Mouse (Mus musculus): ENCODE data around the gene Surf4. TPM values are rescaled to one million over a fixed set of nuclear protein-coding genes. Genes with fewer than 3 reads are reported as not detected.

Surf4 gene
- polyA plus RNA-seq (2016; fragmentation: Nextera tagmentation; extraction: Ambion mirVana): 156 and 159 TPM in 2 replicates

DNA sequence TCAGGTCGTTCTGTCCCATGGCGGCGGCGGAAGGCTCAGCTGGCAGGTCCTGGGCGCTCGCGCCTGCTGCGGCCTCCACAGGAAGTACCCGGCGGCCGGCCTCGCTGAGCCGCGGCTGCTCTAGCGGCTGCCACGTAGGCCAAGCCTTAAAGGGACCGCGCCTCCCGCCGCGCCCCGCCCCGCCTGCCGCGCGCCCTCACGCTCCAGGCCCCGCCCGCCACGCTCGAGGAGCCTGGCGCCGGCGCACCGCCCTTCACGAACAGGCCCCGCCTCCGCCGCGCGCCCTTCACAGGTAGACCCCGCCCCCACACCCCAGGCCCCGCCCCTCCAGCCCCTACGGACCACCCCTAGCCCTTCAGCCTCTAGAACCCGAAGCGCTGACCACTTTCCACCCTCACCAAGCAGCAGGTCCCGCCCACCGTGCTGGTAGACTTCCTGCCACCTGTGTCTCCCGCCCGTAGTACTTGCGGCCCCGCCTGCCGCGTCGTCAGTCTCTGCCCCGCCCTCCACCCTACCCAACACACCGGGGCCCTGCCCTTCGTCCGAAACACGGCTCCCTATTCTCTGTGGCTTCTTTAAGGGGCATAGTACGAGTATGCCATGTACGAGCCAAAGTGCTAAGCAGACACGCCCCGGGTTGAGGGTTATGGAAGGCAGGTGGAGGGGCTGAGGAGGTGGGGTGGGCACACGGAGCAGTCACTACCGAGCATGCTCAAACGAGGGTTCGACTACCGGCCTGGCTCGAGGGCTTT is at the start of gene Surf4, which contains the start of gene Stkld1:
Surf4 (minus strand) TSS at position 625 of the 752 bp plus-strand sequence.
Stkld1 (plus strand) TSS at position 744 of the 752 bp plus-strand sequence.
- Histone ChIP-seq H3K36me3 (peaks cover 31% of the 10 kb centered on the region), H3K27ac (replicated peaks) (peak within 1 kb of the TSS; percentile 98), H3K27me3 (ENCODE audit: low read depth, poor library complexity, severe bottlenecking) (no peaks in the 10 kb centered on the region), H3K9me3 (replicated peaks) (no peaks in the 10 kb centered on the region), H3K4me3 (peak within 1 kb of the TSS; percentile 98), H3K4me1 (peaks cover 33% of the 10 kb centered on the region)
- DNase-seq (ENCODE audit: low spot score): peak; percentile 94
- WGBS: 2% methylated on average over 48 of the region's 70 CpGs

DNA sequence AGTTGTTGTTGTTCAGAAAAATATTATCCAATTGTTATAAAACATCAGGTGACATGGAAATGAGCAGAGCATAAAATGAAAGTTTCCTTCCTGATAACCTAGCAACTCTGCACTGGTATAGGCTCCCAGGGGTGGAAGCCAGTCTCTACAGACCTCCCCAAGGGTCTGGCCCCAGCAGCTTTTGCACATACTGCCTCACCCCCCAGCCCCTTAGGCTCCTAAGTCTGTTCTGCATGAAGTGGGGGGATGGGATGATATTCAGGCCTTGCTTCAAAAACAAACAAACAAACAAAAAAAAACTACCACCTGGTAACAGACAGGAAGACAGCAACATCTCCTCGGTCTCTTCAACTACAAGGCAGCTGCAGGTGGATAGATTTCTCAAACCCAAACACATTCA is 46.6 kb upstream of the Surf4 start:
- DNase-seq (ENCODE audit: low spot score): no peak
- Histone ChIP-seq H3K27ac (replicated peaks) (no peak overlapping the region), H3K27me3 (ENCODE audit: low read depth, poor library complexity, severe bottlenecking) (no peaks in the 10 kb centered on the region), H3K4me3 (no peak overlapping the region), H3K36me3 (no peaks in the 10 kb centered on the region), H3K4me1 (no peaks in the 10 kb centered on the region), H3K9me3 (replicated peaks) (no peaks in the 10 kb centered on the region)
- 78% methylated on average over 1 of the region's 1 CpGs for WGBS

DNA sequence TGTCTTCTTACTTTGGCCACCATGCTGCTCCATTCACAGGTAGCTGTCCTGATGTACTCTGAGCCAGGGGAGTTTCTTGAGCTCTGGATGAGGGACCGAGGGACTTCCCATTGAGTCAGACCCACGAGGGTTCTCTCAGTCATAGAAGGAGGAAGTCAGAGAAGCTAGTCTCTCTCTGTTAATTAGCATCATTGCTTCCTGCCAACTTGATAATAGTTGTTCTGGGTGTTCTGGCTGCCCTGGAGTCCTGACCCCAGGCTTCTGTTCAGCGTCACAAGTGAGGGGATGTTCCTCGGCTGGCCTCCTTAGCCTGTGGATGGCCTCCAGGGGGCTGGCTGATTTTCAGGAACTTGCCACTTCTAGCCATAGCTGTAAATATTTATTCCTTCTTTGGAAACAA is 40.2 kb upstream of the Surf4 start:
- no peak overlapping the region for H3K27ac ChIP-seq (replicated peaks)
- H3K4me3 ChIP-seq: no peak overlapping the region
- no peaks in the 10 kb centered on the region for H3K36me3 ChIP-seq
- no peaks in the 10 kb centered on the region for H3K9me3 ChIP-seq (replicated peaks)
- 72% methylated on average over 4 of the region's 4 CpGs for WGBS
- no peaks in the 10 kb centered on the region for H3K27me3 ChIP-seq (ENCODE audit: low read depth, poor library complexity, severe bottlenecking)
- peaks cover 4% of the 10 kb centered on the region; the same call in 1 of the 2 replicates for H3K4me1 ChIP-seq
- DNase-seq (ENCODE audit: low spot score): no peak

DNA sequence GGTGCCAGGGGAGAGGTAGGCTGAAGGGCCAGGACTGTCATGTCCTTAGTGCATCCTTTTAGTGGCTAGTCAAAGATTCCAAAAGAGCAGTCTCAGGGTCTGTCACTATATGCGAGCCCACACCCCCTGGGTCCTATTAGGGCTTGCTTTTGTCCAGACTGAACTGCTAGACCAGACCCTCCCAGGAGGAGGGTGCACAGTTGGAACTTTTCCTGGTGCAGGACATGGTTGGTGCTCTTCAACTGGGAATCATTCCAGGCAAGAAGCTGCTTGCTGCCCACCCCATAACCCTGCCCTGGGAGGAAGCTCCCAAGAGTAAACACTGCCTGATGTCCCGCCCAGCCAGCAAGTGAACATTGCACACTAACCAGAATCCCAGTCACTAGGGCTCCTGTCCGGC is 39.4 kb upstream of the Surf4 start, which contains the start of gene Adamts13:
Adamts13 (plus strand) TSS at position 301 of the 400 bp plus-strand sequence.
- no peak within 1 kb of the TSS for H3K4me3 ChIP-seq
- H3K9me3 ChIP-seq (replicated peaks): no peaks in the 10 kb centered on the region
- WGBS: 68% methylated on average over 3 of the region's 3 CpGs
- H3K36me3 ChIP-seq: no peaks in the 10 kb centered on the region
- no peak for DNase-seq (ENCODE audit: low spot score)
- H3K27ac ChIP-seq (replicated peaks): no peak within 1 kb of the TSS
- H3K27me3 ChIP-seq (ENCODE audit: low read depth, poor library complexity, severe bottlenecking): no peaks in the 10 kb centered on the region
- H3K4me1 ChIP-seq: peaks cover 4% of the 10 kb centered on the region; the same call in 1 of the 2 replicates

DNA sequence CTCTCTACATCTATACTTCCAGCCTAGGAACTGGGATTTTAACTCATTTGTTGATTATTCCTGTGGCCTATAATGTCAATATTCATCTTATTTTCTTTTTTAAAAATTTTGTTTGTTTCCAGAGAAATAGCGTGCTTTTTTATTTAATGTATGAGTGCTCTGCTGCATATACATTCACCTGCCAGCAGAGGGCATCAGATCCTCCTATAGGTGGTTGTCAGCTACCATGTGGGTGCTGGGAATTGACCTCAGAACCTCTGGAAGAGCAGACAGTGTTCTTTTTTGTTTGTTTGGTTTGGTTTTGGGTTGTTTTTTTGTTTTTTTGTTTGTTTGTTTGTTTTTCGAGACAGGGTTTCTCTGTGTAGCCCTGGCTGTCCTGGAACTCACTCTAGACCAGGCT is 33.5 kb upstream of the Surf4 start:
- Histone ChIP-seq H3K36me3 (peaks cover 6% of the 10 kb centered on the region), H3K27me3 (ENCODE audit: low read depth, poor library complexity, severe bottlenecking) (no peaks in the 10 kb centered on the region), H3K27ac (replicated peaks) (no peak overlapping the region), H3K4me3 (no peak overlapping the region), H3K4me1 (peaks cover 24% of the 10 kb centered on the region), H3K9me3 (replicated peaks) (peaks cover 5% of the 10 kb centered on the region; the same call in 1 of the 2 replicates)
- 75% methylated on average over 2 of the region's 2 CpGs for WGBS
- DNase-seq (ENCODE audit: low spot score): no peak

DNA sequence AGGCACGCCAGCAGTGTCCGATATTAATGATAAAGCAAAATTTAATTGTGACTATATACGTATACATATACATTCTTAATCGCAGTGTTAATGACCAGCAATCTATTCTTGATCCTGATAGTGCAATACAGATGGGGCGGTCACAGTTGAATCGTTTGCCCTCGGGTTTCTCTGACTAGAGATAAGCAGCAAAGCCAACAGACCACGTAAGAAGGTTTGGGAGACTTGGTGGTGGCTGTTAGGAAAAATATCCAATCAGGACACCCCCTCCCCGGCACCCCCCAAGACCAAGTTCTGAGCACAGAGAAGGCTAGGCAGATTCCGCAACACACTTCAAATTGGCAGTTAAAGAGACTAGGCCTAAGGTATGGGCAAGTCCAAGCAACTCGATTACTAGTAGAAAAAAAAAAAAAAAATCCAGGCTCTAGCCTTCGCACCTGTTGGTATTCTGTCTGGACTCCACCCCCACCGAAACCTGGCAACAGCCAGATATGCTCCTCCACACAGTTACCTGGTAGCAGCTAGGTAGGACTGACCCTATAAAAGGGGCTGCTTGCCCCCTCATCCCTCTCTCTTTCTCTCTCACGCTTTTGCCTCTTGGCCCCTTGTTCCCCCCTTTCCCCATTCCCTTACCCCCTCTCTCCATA is 31.1 kb upstream of the Surf4 start:
- 20% methylated on average over 14 of the region's 14 CpGs for WGBS
- peak overlapping the region; percentile 86 for H3K4me3 ChIP-seq
- peaks cover 30% of the 10 kb centered on the region for H3K36me3 ChIP-seq
- H3K27ac ChIP-seq (replicated peaks): peak overlapping the region; percentile 96
- H3K4me1 ChIP-seq: peaks cover 28% of the 10 kb centered on the region
- no peak for DNase-seq (ENCODE audit: low spot score)
- H3K27me3 ChIP-seq (ENCODE audit: low read depth, poor library complexity, severe bottlenecking): no peaks in the 10 kb centered on the region
- peaks cover 5% of the 10 kb centered on the region; the same call in 1 of the 2 replicates for H3K9me3 ChIP-seq (replicated peaks)

DNA sequence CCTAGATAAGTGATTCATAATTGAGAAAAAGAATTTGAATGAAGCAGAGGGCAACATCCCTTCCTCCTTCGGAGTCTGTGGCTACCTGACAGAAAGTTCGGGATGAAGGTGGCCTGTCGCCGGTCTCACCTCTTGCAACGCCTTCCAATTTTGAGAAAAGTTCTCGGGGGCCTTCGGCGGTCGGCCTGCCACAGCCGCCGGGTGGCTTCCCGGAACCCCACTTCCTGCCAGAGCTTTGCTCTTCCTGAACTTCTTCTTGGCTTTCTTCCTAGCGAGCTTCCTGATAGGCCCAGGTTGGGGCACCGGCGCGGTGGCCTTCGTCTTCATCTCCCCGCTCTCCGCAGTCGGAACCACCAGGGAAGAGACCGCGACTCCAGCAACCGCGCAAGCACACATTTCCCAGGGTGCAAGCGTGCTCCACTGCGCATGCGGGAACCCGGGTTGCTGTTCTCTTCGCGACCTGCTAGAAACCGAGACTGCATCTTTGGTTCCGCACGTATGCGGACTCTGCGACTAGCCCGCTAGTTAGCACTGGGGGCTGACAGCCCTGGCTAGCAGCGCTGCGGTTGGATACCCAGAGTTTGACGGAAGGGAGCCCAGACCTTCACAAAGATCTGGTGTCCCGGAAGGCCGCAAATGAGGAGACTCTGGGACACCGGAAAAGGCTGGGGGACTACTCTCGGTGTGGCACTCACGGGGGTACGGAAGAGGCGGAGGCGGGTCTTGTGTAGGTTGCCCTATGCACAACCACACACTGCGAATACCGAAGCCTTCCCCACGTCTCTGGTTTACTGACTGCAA is 30.4 kb upstream of the Surf4 start, which contains the start of gene Rexo4:
Rexo4 (minus strand) TSS at position 464 of the 801 bp plus-strand sequence.
- H3K36me3 ChIP-seq: peaks cover 35% of the 10 kb centered on the region
- peak within 1 kb of the TSS; percentile 86 for H3K4me3 ChIP-seq
- under 1% methylated on average over 50 of the region's 50 CpGs for WGBS

DNA sequence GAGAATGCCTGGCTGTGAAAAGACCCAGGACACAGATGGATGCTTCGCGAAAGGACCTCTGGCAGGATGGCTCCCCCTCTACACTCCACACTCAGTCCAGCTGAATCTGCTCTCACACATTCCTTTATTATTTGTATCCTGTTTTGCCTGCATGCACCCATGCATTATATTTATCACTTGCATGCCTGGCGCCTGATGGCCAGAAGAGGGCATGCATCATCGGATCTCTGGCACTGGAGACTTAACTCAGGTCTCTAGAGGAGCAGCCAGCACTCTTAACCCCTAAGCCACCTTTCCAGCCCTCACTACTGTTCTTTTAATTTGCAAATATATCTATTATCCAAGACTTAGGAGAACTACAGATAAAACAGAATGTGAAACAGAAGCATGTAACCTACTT is 27.0 kb upstream of the Surf4 start:
- Histone ChIP-seq H3K4me1 (peaks cover 28% of the 10 kb centered on the region), H3K9me3 (replicated peaks) (no peaks in the 10 kb centered on the region), H3K27ac (replicated peaks) (no peak overlapping the region), H3K4me3 (no peak overlapping the region), H3K36me3 (peaks cover 68% of the 10 kb centered on the region), H3K27me3 (ENCODE audit: low read depth, poor library complexity, severe bottlenecking) (no peaks in the 10 kb centered on the region)
- DNase-seq (ENCODE audit: low spot score): no peak
- WGBS: 80% methylated on average over 4 of the region's 4 CpGs

More for the DNA sequence above, 30.4 kb upstream of the Surf4 start, which contains the start of gene Rexo4:
- peaks cover 28% of the 10 kb centered on the region for H3K4me1 ChIP-seq
- H3K27ac ChIP-seq (replicated peaks): peak within 1 kb of the TSS; percentile 96
- peak; percentile 93 for DNase-seq (ENCODE audit: low spot score)
- H3K27me3 ChIP-seq (ENCODE audit: low read depth, poor library complexity, severe bottlenecking): no peaks in the 10 kb centered on the region
- peaks cover 5% of the 10 kb centered on the region; the same call in 1 of the 2 replicates for H3K9me3 ChIP-seq (replicated peaks)

DNA sequence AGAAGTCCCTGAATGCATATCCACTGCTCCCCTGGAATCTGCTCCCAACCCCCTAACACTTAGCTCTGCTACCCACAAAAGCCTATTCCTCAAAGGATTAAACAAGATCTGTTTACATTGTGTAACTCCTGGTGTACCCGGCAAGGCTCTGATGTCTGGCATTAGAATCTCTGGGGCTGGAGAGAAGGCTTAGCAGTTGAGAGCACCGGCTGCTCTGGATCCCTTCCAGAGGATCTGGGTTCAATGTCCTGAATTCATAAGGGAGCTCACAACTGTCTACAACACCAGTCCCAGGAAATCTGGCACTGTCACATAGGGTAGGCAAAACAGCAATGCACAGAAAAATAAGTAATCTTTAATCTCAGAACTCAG is 23.7 kb upstream of the Surf4 start:
- peaks cover 97% of the 10 kb centered on the region for H3K36me3 ChIP-seq
- H3K9me3 ChIP-seq (replicated peaks): no peaks in the 10 kb centered on the region
- WGBS: 89% methylated on average over 2 of the region's 2 CpGs
- peaks cover 8% of the 10 kb centered on the region; the same call in 1 of the 2 replicates for H3K4me1 ChIP-seq
- H3K27me3 ChIP-seq (ENCODE audit: low read depth, poor library complexity, severe bottlenecking): no peaks in the 10 kb centered on the region
- H3K4me3 ChIP-seq: no peak overlapping the region
- H3K27ac ChIP-seq (replicated peaks): no peak overlapping the region
- DNase-seq (ENCODE audit: low spot score): no peak

DNA sequence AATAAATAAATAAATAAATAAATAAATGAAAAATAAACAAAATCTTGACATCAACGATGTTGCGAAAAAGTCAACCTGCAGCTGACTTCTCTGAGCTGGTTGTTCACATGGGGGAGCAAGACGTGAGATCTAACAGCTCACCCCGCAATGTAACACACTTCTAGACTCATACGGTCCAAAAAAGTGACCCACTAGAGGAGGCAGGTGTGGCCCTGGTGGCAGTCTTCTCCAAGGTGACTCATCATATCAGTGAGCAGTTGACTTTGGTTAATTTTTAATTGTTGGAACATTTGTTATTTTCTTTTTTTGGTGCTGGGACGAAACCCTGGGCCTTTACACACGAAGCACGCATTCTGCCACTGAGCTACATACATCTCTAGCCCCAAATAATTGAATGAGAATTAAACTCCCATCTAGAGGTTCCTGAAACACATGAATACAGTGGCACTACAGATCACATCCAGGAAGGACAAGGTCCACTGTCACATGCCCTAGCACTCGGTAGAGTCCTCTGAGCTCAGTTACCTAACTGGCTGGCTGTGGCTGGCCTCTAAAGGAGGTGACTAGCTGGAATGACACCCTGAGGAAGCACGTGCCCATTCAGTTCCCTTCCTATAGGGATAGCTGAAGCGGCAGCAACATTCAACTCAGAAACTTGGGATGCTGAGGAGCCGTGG is 23.2 kb upstream of the Surf4 start:
- WGBS: 95% methylated on average over 12 of the region's 12 CpGs
- Histone ChIP-seq H3K4me3 (no peak overlapping the region), H3K27ac (replicated peaks) (no peak overlapping the region), H3K36me3 (peaks cover 97% of the 10 kb centered on the region), H3K27me3 (ENCODE audit: low read depth, poor library complexity, severe bottlenecking) (no peaks in the 10 kb centered on the region), H3K9me3 (replicated peaks) (no peaks in the 10 kb centered on the region), H3K4me1 (peaks cover 3% of the 10 kb centered on the region; the same call in 1 of the 2 replicates)
- no peak for DNase-seq (ENCODE audit: low spot score)

DNA sequence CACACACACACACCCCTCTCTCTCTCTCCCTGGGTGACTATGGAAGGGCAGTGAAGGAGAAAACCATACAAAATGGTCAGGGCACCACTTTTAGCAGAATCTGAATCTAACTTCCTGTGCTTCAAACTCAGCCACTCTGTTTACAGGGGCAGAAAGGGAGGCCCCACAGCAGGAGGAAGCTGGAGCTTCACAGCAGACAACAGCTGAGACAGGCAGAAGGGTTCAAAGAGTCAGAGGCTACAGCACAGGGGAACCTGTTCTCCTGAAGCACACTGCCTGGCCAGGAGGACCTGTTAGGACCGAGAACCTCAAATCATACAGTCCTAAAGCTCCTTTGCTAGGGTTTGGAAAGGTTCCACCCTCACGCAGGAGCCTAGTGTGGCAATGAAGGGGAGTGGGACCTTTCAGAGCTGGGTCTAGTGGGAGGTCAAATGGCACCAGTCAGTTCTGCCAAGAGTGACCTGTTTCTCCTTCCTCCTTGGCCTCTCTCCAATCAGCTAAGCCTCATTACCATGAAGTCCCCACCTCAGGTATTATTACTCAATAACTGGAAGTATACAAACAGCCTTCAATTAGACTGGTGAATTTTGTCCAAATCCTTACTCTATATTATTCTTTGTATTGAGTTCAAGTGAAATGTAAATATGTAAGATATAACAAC is 21.1 kb upstream of the Surf4 start:
- Histone ChIP-seq H3K4me1 (no peaks in the 10 kb centered on the region), H3K27me3 (ENCODE audit: low read depth, poor library complexity, severe bottlenecking) (no peaks in the 10 kb centered on the region), H3K27ac (replicated peaks) (no peak overlapping the region), H3K9me3 (replicated peaks) (no peaks in the 10 kb centered on the region), H3K4me3 (no peak overlapping the region), H3K36me3 (peaks cover 97% of the 10 kb centered on the region)
- 98% methylated on average over 2 of the region's 2 CpGs for WGBS
- no peak for DNase-seq (ENCODE audit: low spot score)
